Mouse (Mus musculus): ENCODE data around the gene Gm7257. TPM values are rescaled to one million over a fixed set of nuclear protein-coding genes. Genes with fewer than 3 reads are reported as not detected.
A peak's percentile ranks its signal among the peaks of the same experiment; 100 is the strongest.

The Gm7257 gene
- total RNA-seq (2021) (not detected), polyA plus RNA-seq (2012; rRNA removed) (not detected in 2 replicates)
- long read RNA-seq, result 0 reads

- intact Hi-C loops (cut with DNase I), result no loop called here
- H3K79me2 ChIP-seq (replicated peaks; ENCODE audit: control insufficient read depth, insufficient read depth, low read length), result no peaks in the 10 kb centered on the region
- H3K36me3 ChIP-seq (ENCODE audit: control insufficient read depth, insufficient read depth, low read length), result no peaks in the 10 kb centered on the region
- no peak for TF ChIP-seq EP300 (IDR thresholded peaks at IDR 0.05; ENCODE audit: insufficient read depth, low read depth, low read length)
- H3K4me1 ChIP-seq (ENCODE audit: control insufficient read depth, insufficient read depth, low read length), result no peaks in the 10 kb centered on the region
- no peak within 1 kb of the TSS for H3K4me3 ChIP-seq
- WGBS, result 63% methylated on average over 4 of the region's 4 CpGs
- no peak within 1 kb of the TSS for H3K9ac ChIP-seq (ENCODE audit: low read depth, low read length)
- no peak for DNase-seq
- H3K27me3 ChIP-seq (ENCODE audit: control insufficient read depth, insufficient read depth, low read length), result no peaks in the 10 kb centered on the region
- no peak within 1 kb of the TSS for H3K27ac ChIP-seq
Observed at GRCm38 (mm10) chr9:36431584-36431983, at the start of gene Gm7257. Gm7257 (plus strand) TSS chr9:36431884.

DNA sequence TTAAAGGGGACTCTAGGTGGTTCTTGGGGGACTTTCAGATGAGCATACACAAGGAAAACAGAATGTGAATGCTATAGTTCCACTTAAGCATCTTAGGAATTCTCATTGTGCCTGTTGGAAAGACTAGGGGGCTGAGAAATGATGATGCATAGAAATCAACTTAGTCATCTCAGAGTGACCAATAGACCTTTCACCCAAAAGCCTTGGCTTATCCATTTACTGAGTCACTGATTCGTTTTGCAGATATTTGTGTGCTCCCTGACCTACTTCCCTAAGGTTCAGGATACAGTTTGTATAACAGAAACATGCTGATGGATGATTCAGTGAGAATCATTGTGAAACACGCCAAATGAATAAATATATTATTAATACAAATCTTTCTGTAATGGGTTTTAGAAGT lies 28.7 kb upstream of the Gm7257 start:
- intact Hi-C loops (cut with DNase I), result no loop called here
- H3K4me3 ChIP-seq, result no peak overlapping the region
- no peak overlapping the region for H3K27ac ChIP-seq
- H3K36me3 ChIP-seq (ENCODE audit: control insufficient read depth, insufficient read depth, low read length), result no peaks in the 10 kb centered on the region
- H3K79me2 ChIP-seq (replicated peaks; ENCODE audit: control insufficient read depth, insufficient read depth, low read length), result no peaks in the 10 kb centered on the region
- H3K4me1 ChIP-seq (ENCODE audit: control insufficient read depth, insufficient read depth, low read length), result no peaks in the 10 kb centered on the region
- H3K9ac ChIP-seq (ENCODE audit: low read depth, low read length), result no peak overlapping the region
- no peaks in the 10 kb centered on the region for H3K27me3 ChIP-seq (ENCODE audit: control insufficient read depth, insufficient read depth, low read length)
- no peak for DNase-seq
- TF ChIP-seq CTCF (IDR thresholded peaks at IDR 0.05) (no peak), POLR2A (IDR thresholded peaks at IDR 0.05; ENCODE audit: insufficient read depth, low read depth, low read length) (no peak), EP300 (IDR thresholded peaks at IDR 0.05; ENCODE audit: insufficient read depth, low read depth, low read length) (no peak)
- WGBS, result 37% methylated on average over 2 of the region's 2 CpGs

- H3K79me2 ChIP-seq (replicated peaks; ENCODE audit: control insufficient read depth, insufficient read depth, low read length), result no peaks in the 10 kb centered on the region
- intact Hi-C loops (cut with DNase I), result no loop called here
- no peak for DNase-seq
- H3K36me3 ChIP-seq (ENCODE audit: control insufficient read depth, insufficient read depth, low read length), result no peaks in the 10 kb centered on the region
- H3K4me3 ChIP-seq, result no peak overlapping the region
- H3K4me1 ChIP-seq (ENCODE audit: control insufficient read depth, insufficient read depth, low read length), result no peaks in the 10 kb centered on the region
- H3K27me3 ChIP-seq (ENCODE audit: control insufficient read depth, insufficient read depth, low read length), result no peaks in the 10 kb centered on the region
- TF ChIP-seq EP300 (IDR thresholded peaks at IDR 0.05; ENCODE audit: insufficient read depth, low read depth, low read length) (no peak), CTCF (IDR thresholded peaks at IDR 0.05) (peak; percentile 37)
- H3K27ac ChIP-seq, result no peak overlapping the region
- 39% methylated on average over 2 of the region's 2 CpGs for WGBS
- no peak overlapping the region for H3K9ac ChIP-seq (ENCODE audit: low read depth, low read length)
Observed at GRCm38 (mm10) chr9:36435051-36435764, 3.5 kb downstream of the Gm7257 start.

- no peak for DNase-seq
- intact Hi-C loops (cut with DNase I), result no loop called here
- no peaks in the 10 kb centered on the region for H3K36me3 ChIP-seq (ENCODE audit: control insufficient read depth, insufficient read depth, low read length)
- TF ChIP-seq CTCF (IDR thresholded peaks at IDR 0.05) (no peak), POLR2A (IDR thresholded peaks at IDR 0.05; ENCODE audit: insufficient read depth, low read depth, low read length) (no peak), EP300 (IDR thresholded peaks at IDR 0.05; ENCODE audit: insufficient read depth, low read depth, low read length) (no peak)
- no peaks in the 10 kb centered on the region for H3K4me1 ChIP-seq (ENCODE audit: control insufficient read depth, insufficient read depth, low read length)
- WGBS, result 50% methylated on average over 3 of the region's 3 CpGs
- H3K27ac ChIP-seq, result no peak within 1 kb of the TSS
- no peak within 1 kb of the TSS for H3K9ac ChIP-seq (ENCODE audit: low read depth, low read length)
- H3K79me2 ChIP-seq (replicated peaks; ENCODE audit: control insufficient read depth, insufficient read depth, low read length), result no peaks in the 10 kb centered on the region
- H3K4me3 ChIP-seq, result no peak within 1 kb of the TSS
- H3K27me3 ChIP-seq (ENCODE audit: control insufficient read depth, insufficient read depth, low read length), result no peaks in the 10 kb centered on the region
Observed at GRCm38 (mm10) chr9:36475338-36475737, 43.7 kb downstream of the Gm7257 start, which contains the start of gene Gm9513. Gm9513 (plus strand) TSS chr9:36475638.

Other genes starting within 250 kb of the Gm7257 start
- not detected for gene Gm9513, start 43.8 kb downstream of the Gm7257 start, total RNA-seq (2021)
- gene Gm9513, start 43.8 kb downstream of the Gm7257 start, polyA plus RNA-seq (2012; rRNA removed), result not detected in 2 replicates
- gene Gm5615, start 110.1 kb downstream of the Gm7257 start, total RNA-seq (2021), result not detected
- not detected in 2 replicates for gene Gm5615, start 110.1 kb downstream of the Gm7257 start, polyA plus RNA-seq (2012; rRNA removed)
- gene Gm17689, start 150.8 kb downstream of the Gm7257 start, total RNA-seq (2021), result not detected
- gene Gm17689, start 150.8 kb downstream of the Gm7257 start, polyA plus RNA-seq (2012; rRNA removed), result not detected in 2 replicates
- gene A630095E13Rik, start 211.5 kb downstream of the Gm7257 start, total RNA-seq (2021), result not detected
- not detected in 2 replicates for gene A630095E13Rik, start 211.5 kb downstream of the Gm7257 start, polyA plus RNA-seq (2012; rRNA removed)